Mouse (Mus musculus) bone marrow, adult 2 months (tissue): ENCODE measurements around the gene Ppp1r10. TPM values are rescaled to one million over a fixed set of nuclear protein-coding genes. Genes with fewer than 3 reads are reported as not detected.

Source experiments
- H3K27ac ChIP-seq: fragments of 200-500 bp; 2 replicates; pipeline ENCODE4 v1.5.1; 2012; ENCODE audit warnings: low read depth, mild to moderate bottlenecking, control low read depth, inconsistent platforms, low read length; ENCODE audit not compliant: control insufficient read depth, poor library complexity, insufficient read depth
- H3K4me1 ChIP-seq: fragments of 200-500 bp; 2 replicates; pipeline ENCODE4 v1.6.1; 2011; ENCODE audit warnings: low read length; ENCODE audit not compliant: control insufficient read depth, insufficient read depth
- H3K4me3 ChIP-seq: fragments of 200-500 bp; replicated peaks from 2 replicates; pipeline ENCODE3; 2011; ENCODE audit warnings: mild to moderate bottlenecking, low read depth, low read length, control low read depth; ENCODE audit not compliant: control insufficient read depth
- CTCF ChIP-seq: fragments of 200-500 bp; IDR thresholded peaks from 2 replicates; pipeline ENCODE4 v1.5.1; 2011; ENCODE audit warnings: low read length, control low read depth; ENCODE audit not compliant: control insufficient read depth, insufficient read depth
- POLR2A ChIP-seq: fragments of 200-500 bp; IDR thresholded peaks from 2 replicates; pipeline ENCODE4 v1.6.1; 2011; ENCODE audit warnings: low read depth, mild to moderate bottlenecking, control low read depth, low read length, borderline replicate concordance; ENCODE audit not compliant: control insufficient read depth
- WGBS: fragments of 180-500 bp; shearing (Covaris S2); methylation state at CpG from one replicate; pipeline ENCODE4 v1.1.7; 2018; 5-methylcytosine and 5-hydroxymethylcytosine counted together
- polyA plus RNA-seq: library from polyadenylated mRNA; stranded (reverse); fragments of >200 nt; gene quantifications from 2 replicates; pipeline ENCODE4 v1.2.4, GENCODE M21; 2011; ENCODE audit warnings: low replicate concordance; ENCODE audit not compliant: missing spikeins, insufficient read depth, insufficient read length

Ppp1r10 gene
- polyA plus RNA-seq, 1 experiment, result 48.0 TPM

DNA sequence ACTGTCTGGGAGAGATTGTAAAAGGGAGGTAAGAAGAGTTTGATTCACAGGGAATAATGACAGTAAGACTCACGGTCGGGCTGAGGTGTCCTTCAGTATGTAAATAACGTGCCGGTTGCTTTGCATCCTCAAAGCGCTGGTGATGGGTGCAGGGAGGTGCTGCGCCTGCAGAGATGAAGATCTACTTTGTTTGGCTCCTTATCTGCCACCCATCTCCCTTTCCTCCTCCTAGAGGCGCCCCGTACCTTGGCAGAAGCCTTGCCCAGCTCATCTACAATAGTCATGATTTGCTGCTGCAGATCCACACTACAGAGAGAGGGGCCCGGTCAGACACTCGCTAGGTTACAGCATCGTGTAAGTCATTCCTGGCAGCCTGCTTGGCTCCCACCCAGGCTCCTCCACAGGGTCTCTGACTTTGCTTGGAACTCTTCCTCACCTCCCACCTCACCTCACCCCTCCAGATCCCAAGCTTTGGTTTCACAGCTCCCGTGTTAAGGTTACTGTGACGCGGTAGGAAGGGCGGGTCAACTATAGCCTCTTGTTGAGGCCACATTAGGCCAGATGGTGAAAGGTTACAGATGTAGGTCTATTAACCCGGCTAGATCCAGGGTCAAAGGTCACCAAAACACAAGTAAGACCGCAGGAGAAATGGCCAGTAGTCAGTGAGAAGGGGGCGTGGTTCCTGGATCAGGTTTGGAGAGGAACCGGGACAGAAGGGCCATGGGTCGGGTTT, 6.9 kb upstream of the Ppp1r10 start:
- peak overlapping the region; percentile 53 for H3K27ac ChIP-seq
- 27% methylated on average over 20 of the region's 20 CpGs for WGBS

GRCm38 (mm10) chr17:35909919-35910369, 6.3 kb upstream of the Ppp1r10 start, which contains the start of gene Atat1:
TSS of gene Atat1 (minus strand) at chr17:35910075.
- under 1% methylated on average over 25 of the region's 25 CpGs for WGBS
- Histone ChIP-seq H3K4me1 (0 out of 2 replicates have a peak, but pooled peaks cover 2% of the 10 kb centered on the region), H3K27ac (peak within 1 kb of the TSS; percentile 75), H3K4me3 (peak within 1 kb of the TSS; percentile 86)
- peak; percentile 74 for TF ChIP-seq POLR2A
- TF ChIP-seq CTCF, result no peak

More for the DNA sequence above, 6.9 kb upstream of the Ppp1r10 start:
- Histone ChIP-seq H3K4me1 (0 out of 2 replicates have a peak, but pooled peaks cover 2% of the 10 kb centered on the region), H3K4me3 (peak overlapping the region; percentile 86)
- no peak for TF ChIP-seq POLR2A
- no peak for TF ChIP-seq CTCF

- H3K27ac ChIP-seq, result no peak overlapping the region
- no peak overlapping the region for H3K4me3 ChIP-seq
- peaks cover 3% of the 10 kb centered on the region; the same call in 1 of the 2 replicates for H3K4me1 ChIP-seq
- no peak for TF ChIP-seq POLR2A
- no peak for TF ChIP-seq CTCF
- WGBS, result 64% methylated on average over 6 of the region's 6 CpGs
Measured at GRCm38 (mm10) chr17:35914975-35915374, 1.3 kb upstream of the Ppp1r10 start.

DNA sequence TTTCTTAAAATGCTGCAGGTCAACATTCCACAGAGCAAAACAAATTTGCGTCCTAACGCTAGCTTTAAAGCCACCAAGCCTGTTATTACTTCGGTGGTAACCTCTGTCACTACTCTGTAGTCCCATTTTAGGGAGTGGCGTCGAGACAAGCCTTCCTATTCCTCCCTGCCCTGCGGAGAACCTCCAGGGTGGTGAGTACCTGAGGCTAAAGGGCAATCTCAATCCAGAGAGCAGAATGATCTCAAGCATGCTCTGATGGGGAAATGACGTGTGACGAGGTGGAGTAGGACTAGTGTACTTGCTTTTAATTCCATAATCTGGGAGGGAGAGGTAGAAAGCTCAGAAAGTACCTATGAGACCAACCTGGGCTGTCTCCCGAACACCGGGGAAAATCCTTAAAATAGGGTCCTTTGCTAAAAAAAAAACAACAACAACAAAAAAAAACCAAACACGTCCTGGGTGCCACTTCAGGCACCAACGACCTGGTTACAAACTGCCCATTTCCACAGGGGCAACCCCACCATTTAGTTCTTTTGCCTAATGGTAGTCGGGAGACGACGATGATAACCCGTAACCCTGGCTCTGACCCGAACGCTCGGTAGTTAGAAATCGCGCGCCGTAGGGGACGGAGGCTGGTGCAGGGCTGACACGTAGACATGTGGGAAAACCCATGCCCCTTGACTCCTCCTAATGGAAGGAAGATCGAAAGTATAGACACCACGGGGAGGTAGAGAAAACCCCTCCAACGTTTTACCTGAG, 517 bp upstream of the Ppp1r10 start:
- H3K27ac ChIP-seq, result peak overlapping the region; percentile 91
- no peak for TF ChIP-seq POLR2A
- no peak for TF ChIP-seq CTCF
- WGBS, result 2% methylated on average over 28 of the region's 28 CpGs
- H3K4me1 ChIP-seq, result peaks cover 1% of the 10 kb centered on the region; the same call in 1 of the 2 replicates
- peak overlapping the region; percentile 79 for H3K4me3 ChIP-seq

DNA sequence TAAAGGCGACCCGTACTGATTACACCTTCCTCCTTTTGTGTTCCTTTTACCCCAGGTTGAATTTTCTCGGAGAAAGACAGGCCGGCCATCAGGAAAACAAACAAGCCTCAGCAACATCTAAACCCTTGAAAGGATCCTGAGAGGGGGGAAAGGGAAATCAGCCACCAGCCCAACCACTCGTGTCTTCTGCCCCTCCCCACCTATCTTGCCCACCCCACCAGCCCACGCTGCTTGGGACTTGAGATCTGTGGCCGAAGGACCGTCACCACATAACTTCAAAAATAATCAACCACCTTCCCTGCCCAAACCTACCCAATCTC, 869 bp downstream of the Ppp1r10 start:
- H3K4me3 ChIP-seq, result peak overlapping the region; percentile 95
- WGBS, result under 1% methylated on average over 8 of the region's 8 CpGs
- H3K4me1 ChIP-seq, result peaks cover 1% of the 10 kb centered on the region; the same call in 1 of the 2 replicates
- peak overlapping the region; percentile 91 for H3K27ac ChIP-seq
- TF ChIP-seq POLR2A (no peak), CTCF (no peak)

- Histone ChIP-seq H3K4me3 (peak overlapping the region; percentile 95), H3K4me1 (peaks cover 1% of the 10 kb centered on the region; the same call in 1 of the 2 replicates), H3K27ac (peak overlapping the region; percentile 91)
- under 1% methylated on average over 13 of the region's 13 CpGs for WGBS
- TF ChIP-seq POLR2A, result no peak
Measured at GRCm38 (mm10) chr17:35917463-35918251, 1.4 kb downstream of the Ppp1r10 start.

GRCm38 (mm10) chr17:35918276-35919059, 2.2 kb downstream of the Ppp1r10 start:
- peak overlapping the region; percentile 95 for H3K4me3 ChIP-seq
- under 1% methylated on average over 11 of the region's 11 CpGs for WGBS
- H3K27ac ChIP-seq, result peak overlapping the region; percentile 94
- H3K4me1 ChIP-seq, result peaks cover 1% of the 10 kb centered on the region; the same call in 1 of the 2 replicates
- no peak for TF ChIP-seq CTCF
- 0 out of 2 replicates have a peak, but pooled peaks have one; percentile 19 for TF ChIP-seq POLR2A
